Mouse (Mus musculus): ENCODE measurements around the gene Cpsf4.

- TF ChIP-seq CTCF (IDR thresholded peaks at IDR 0.05; ENCODE audit: low read depth) = no peak
- no peak for TF ChIP-seq EP300 (IDR thresholded peaks at IDR 0.05; ENCODE audit: low read depth)
These were observed 40.4 kb downstream of the Cpsf4 start for GRCm38 (mm10) chr5:145207385-145207784.
